10 mouse cellular contexts compared by ENCODE assay signal in the genomic region with DNA sequence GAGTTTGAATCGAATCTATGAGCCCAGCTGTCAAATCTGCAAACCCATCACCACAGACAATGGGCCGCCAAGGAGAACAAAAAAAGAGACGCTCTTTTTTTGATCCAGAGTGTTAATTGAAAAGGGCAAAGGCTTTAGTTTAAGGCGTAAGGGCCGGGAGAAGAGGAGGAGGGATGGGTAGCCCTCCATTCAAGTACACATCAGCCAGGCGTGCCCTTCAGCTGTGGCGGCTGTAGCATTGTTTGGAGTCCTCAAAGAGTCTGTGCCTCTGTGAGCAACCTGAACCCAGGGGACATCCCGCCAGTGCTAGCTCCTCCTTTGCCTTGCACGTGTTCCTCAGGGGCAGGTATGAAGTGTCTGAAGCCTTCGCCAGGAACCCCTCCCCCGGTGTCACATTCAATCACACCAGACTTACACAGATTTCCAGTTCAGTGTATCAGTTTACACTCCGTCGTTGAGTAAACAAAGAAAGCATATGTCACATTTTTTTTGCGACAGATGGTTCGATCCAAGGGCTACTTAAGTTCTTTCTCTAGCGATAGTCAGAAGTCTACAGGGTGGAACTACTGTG. TPM values are rescaled to one million over a fixed set of nuclear protein-coding genes. Genes with fewer than 3 reads are reported as not detected.
DNase-seq lines count a peak whose midpoint lies in the region; ATAC-seq and TF ChIP-seq lines count a peak whose summit lies in the region.
"Had no signal": no experiment of that assay in that cellular context is flagged by ENCODE, and none has a peak within 500 bp of the region (broad histone marks: within the 10 kb centered on the region; RNA-seq: fewer than 3 reads in every experiment).

No protein-coding gene starts in this region.

- no peak for TF ChIP-seq CTCF in gastrocnemius, adult 2 months (IDR thresholded peaks at IDR 0.05)

- peaks cover 39% of the 10 kb centered on the region for H3K4me1 ChIP-seq in heart, embryonic 15.5 days (replicated peaks)
- peaks cover 20% of the 10 kb centered on the region for H3K4me1 ChIP-seq in intestine, embryonic 15.5 days (replicated peaks)
- H3K4me1 ChIP-seq in neural tube, embryonic 11.5 days (ENCODE audit: control insufficient read depth, insufficient read depth, low read length), result peaks cover 26% of the 10 kb centered on the region

- no peak overlapping the region for H3K27ac ChIP-seq in heart, embryonic 15.5 days
- H3K27ac ChIP-seq in intestine, embryonic 15.5 days, result no peak overlapping the region
- peak overlapping the region; percentile 73; the same call in 1 of the 2 replicates for H3K27ac ChIP-seq in neural tube, embryonic 11.5 days (ENCODE audit: low read depth, low read length)
- no peak overlapping the region for H3K27ac ChIP-seq in gastrocnemius, adult 2 months

- peak overlapping the region; percentile 98 for H3K4me2 ChIP-seq in heart, embryonic 15.5 days
- peak overlapping the region; percentile 97 for H3K4me2 ChIP-seq in intestine, embryonic 15.5 days (replicated peaks)
- H3K4me2 ChIP-seq in neural tube, embryonic 11.5 days (ENCODE audit: low read depth), result peak overlapping the region; percentile 97

- intact Hi-C loops in heart, postnatal 25 days (cut with DNase I), result no loop called here
- intact Hi-C loops in gastrocnemius, adult 2 months (cut with DNase I), result no loop called here

- H3K36me3 ChIP-seq in heart, embryonic 15.5 days, result no peaks in the 10 kb centered on the region
- no peaks in the 10 kb centered on the region for H3K36me3 ChIP-seq in intestine, embryonic 15.5 days
- H3K36me3 ChIP-seq in neural tube, embryonic 11.5 days (ENCODE audit: control insufficient read depth, insufficient read depth, low read length), result no peaks in the 10 kb centered on the region
- H3K36me3 ChIP-seq: G1E had no signal

- WGBS in heart, embryonic 15.5 days, result 14% methylated on average over 16 of the region's 16 CpGs
- 15% methylated on average over 16 of the region's 16 CpGs for WGBS in intestine, embryonic 15.5 days
- 6% methylated on average over 16 of the region's 16 CpGs for WGBS in neural tube, embryonic 11.5 days

- no peak for ATAC-seq in heart, embryonic 15.5 days (replicated peaks; ENCODE audit: insufficient number of reproducible peaks, insufficient read depth, low FRiP score, low read depth)
- no peak for ATAC-seq in intestine, embryonic 15.5 days
- ATAC-seq in neural tube, embryonic 11.5 days (ENCODE audit: insufficient read depth, low FRiP score, low TSS enrichment), result no peak

- no peaks in the 10 kb centered on the region for H3K9me3 ChIP-seq in heart, embryonic 15.5 days (replicated peaks)
- H3K9me3 ChIP-seq in intestine, embryonic 15.5 days, result no peaks in the 10 kb centered on the region
- H3K9me3 ChIP-seq in neural tube, embryonic 11.5 days (ENCODE audit: control insufficient read depth, low read length), result no peaks in the 10 kb centered on the region

- DNase-seq in heart, postnatal 25 days (ENCODE audit: low spot score), result no peak
- DNase-seq in embryo, embryonic 10 days (ENCODE audit: low spot score), result peak; percentile 69
- peak; percentile 67 for DNase-seq in neural tube, embryonic 11.5 days (ENCODE audit: low spot score)
- no peak for DNase-seq in ovary, adult 18-20 months (ENCODE audit: low spot score)
- no peak for DNase-seq in gastrocnemius, adult 2 months
- no peak for DNase-seq in c-Kit-positive CD71-positive TER-119-positive erythroid progenitor cells, embryonic 14.5 days (ENCODE audit: low spot score)

- H3K27me3 ChIP-seq in heart, embryonic 15.5 days, result peaks cover 60% of the 10 kb centered on the region
- H3K27me3 ChIP-seq in intestine, embryonic 15.5 days (replicated peaks), result peaks cover 29% of the 10 kb centered on the region
- peaks cover 11% of the 10 kb centered on the region for H3K27me3 ChIP-seq in neural tube, embryonic 11.5 days (ENCODE audit: control insufficient read depth, insufficient read depth, low read length)

- H3K9ac ChIP-seq in heart, embryonic 15.5 days, result no peak overlapping the region
- no peak overlapping the region for H3K9ac ChIP-seq in intestine, embryonic 15.5 days
- peak overlapping the region; percentile 72 for H3K9ac ChIP-seq in neural tube, embryonic 11.5 days (ENCODE audit: low read length)

- peak overlapping the region; percentile 61 for H3K4me3 ChIP-seq in heart, embryonic 15.5 days
- peak overlapping the region; percentile 51; the same call in 1 of the 2 replicates for H3K4me3 ChIP-seq in intestine, embryonic 15.5 days (replicated peaks)
- H3K4me3 ChIP-seq in neural tube, embryonic 11.5 days (ENCODE audit: low read depth, low read length), result no peak overlapping the region
- no peak overlapping the region; the same call in 1 of the 2 replicates for H3K4me3 ChIP-seq in gastrocnemius, adult 2 months

RNA-seq across cellular contexts. Expression of gene Gfra1, which starts 0.9 kb away (rescaled TPM):
- polyA plus RNA-seq in heart, embryonic 15.5 days (2015; fragmentation: Nextera tagmentation; extraction: Ambion mirVana), result 2.7 and 10.7 TPM in 2 replicates
- total RNA-seq in heart, postnatal 25 days (2021), result 1 to 10 TPM; 3.5 to 3.6 TPM
- polyA plus RNA-seq in intestine, embryonic 15.5 days (2015; fragmentation: Nextera tagmentation; extraction: Ambion mirVana), result 20.6 and 22.3 TPM in 2 replicates
- 39.5 and 40.4 TPM in 2 replicates for polyA plus RNA-seq in neural tube, embryonic 11.5 days (2014; fragmentation: Nextera tagmentation; extraction: Ambion mirVana)
- 1 to 10 TPM; 3.0 to 4.0 TPM for total RNA-seq in gastrocnemius, adult 2 months (2021)
- polyA plus RNA-seq: G1E had no signal

RNA-seq across cellular contexts. Expression of gene Ccdc172, which starts 55.2 kb away (rescaled TPM):
- not detected in 2 replicates for polyA plus RNA-seq in heart, embryonic 15.5 days (2015; fragmentation: Nextera tagmentation; extraction: Ambion mirVana)
- not detected for total RNA-seq in heart, postnatal 25 days (2021)
- not detected in 2 replicates for polyA plus RNA-seq in intestine, embryonic 15.5 days (2015; fragmentation: Nextera tagmentation; extraction: Ambion mirVana)
- not detected in 2 replicates for polyA plus RNA-seq in neural tube, embryonic 11.5 days (2014; fragmentation: Nextera tagmentation; extraction: Ambion mirVana)
- total RNA-seq in gastrocnemius, adult 2 months (2021), result not detected
- total RNA-seq: G1E had no signal
- polyA plus RNA-seq: G1E; gonadal fat pad, adult 2 months had no signal

Comparison
In these comparisons a context has a peak if more than half of its experiments do, and no peak if none do; other contexts are left out.
1. H3K4me3 ChIP-seq: peak in heart, embryonic 15.5 days (single experiment) and intestine, embryonic 15.5 days (single experiment); none in neural tube, embryonic 11.5 days (single experiment) and gastrocnemius, adult 2 months (single experiment).
2. DNase-seq: peak in embryo, embryonic 10 days (single experiment) and neural tube, embryonic 11.5 days (single experiment); none in heart, postnatal 25 days (single experiment), ovary, adult 18-20 months (single experiment), gastrocnemius, adult 2 months (single experiment) and c-Kit-positive CD71-positive TER-119-positive erythroid progenitor cells, embryonic 14.5 days (single experiment).
3. Peak in every context shown above with its lines, with median percentiles within 50 percentile points of each other: H3K4me2 ChIP-seq.